In the genomic region with DNA sequence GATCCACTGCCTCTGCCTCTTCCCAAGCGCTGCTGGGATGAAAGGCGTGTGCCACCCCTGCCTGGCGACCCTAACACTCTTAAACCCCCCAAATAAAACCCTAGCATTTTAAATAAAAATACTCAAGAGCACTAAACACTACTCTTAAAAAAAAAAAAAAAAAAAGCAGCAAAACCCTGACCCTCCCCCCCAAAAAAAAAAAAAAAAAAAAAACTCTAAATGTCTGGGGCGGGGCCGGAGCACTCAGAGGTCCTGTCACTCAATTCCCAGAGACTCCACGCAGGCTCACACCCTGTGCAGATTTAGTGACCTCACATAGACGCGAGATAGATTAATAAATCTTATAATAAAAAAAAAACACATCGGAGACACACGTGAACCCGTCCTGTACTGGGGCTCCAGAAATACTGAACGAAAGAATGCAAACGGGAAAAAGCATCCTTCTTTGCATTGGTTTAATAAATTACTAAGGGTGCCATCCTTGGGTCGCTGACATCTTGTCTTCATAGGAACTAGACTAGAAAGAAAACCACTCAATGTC, we compare ENCODE assay signal across 8 mouse cellular contexts.
DNase-seq lines count a peak whose midpoint lies in the region; ATAC-seq and TF ChIP-seq lines count a peak whose summit lies in the region.

No protein-coding gene starts in this region.

- TF ChIP-seq CTCF in layer of hippocampus, adult 2 months (conservative IDR thresholded peaks at IDR 0.05), result no peak

- H3K27me3 ChIP-seq in hindbrain, embryonic 10.5 days (ENCODE audit: insufficient read depth, poor library complexity, severe bottlenecking), result no peaks in the 10 kb centered on the region
- H3K27me3 ChIP-seq in midbrain, embryonic 13.5 days, result no peaks in the 10 kb centered on the region

- no peaks in the 10 kb centered on the region for H3K36me3 ChIP-seq in hindbrain, embryonic 10.5 days
- no peaks in the 10 kb centered on the region for H3K36me3 ChIP-seq in midbrain, embryonic 13.5 days

- ATAC-seq in midbrain, embryonic 13.5 days, result no peak

- 59% methylated on average over 14 of the region's 14 CpGs for WGBS in hindbrain, embryonic 10.5 days
- 58% methylated on average over 14 of the region's 14 CpGs for WGBS in midbrain, embryonic 13.5 days

- no peaks in the 10 kb centered on the region for H3K4me1 ChIP-seq in hindbrain, embryonic 10.5 days (replicated peaks)
- H3K4me1 ChIP-seq in midbrain, embryonic 13.5 days (replicated peaks), result no peaks in the 10 kb centered on the region

- H3K9me3 ChIP-seq in hindbrain, embryonic 10.5 days, result no peaks in the 10 kb centered on the region
- no peaks in the 10 kb centered on the region for H3K9me3 ChIP-seq in midbrain, embryonic 13.5 days

- DNase-seq in layer of hippocampus, adult 2 months (ENCODE audit: low spot score in 2 of 2), result no peak
- no peak for DNase-seq in layer of hippocampus, adult 18-20 months (ENCODE audit: low spot score in 2 of 2)
- peak; percentile 18 for DNase-seq in brain, adult 2 months (ENCODE audit: low read depth, low spot score)
- DNase-seq in hindbrain, embryonic 10.5 days (ENCODE audit: low spot score), result no peak
- no peak for DNase-seq in frontal cortex, postnatal 10 days (ENCODE audit: low spot score in 2 of 2)
- no peak for DNase-seq in B cell, adult 2 months
- DNase-seq in layer of hippocampus, postnatal 14 days (ENCODE audit: low spot score in 2 of 2), result no peak

- peak overlapping the region; percentile 95; the same call in 1 of the 2 replicates for H3K27ac ChIP-seq in layer of hippocampus, adult 2 months
- H3K27ac ChIP-seq in hindbrain, embryonic 10.5 days, result peak overlapping the region; percentile 92
- peak overlapping the region; percentile 82; the same call in 1 of the 2 replicates for H3K27ac ChIP-seq in midbrain, embryonic 13.5 days

- peak overlapping the region; percentile 61 for H3K4me2 ChIP-seq in midbrain, embryonic 13.5 days (replicated peaks)

- peak overlapping the region; percentile 70 for H3K9ac ChIP-seq in midbrain, embryonic 13.5 days (replicated peaks)

- H3K4me3 ChIP-seq in layer of hippocampus, adult 2 months, result peak overlapping the region; percentile 71
- peak overlapping the region; percentile 70 for H3K4me3 ChIP-seq in hindbrain, embryonic 10.5 days
- H3K4me3 ChIP-seq in midbrain, embryonic 13.5 days (replicated peaks), result peak overlapping the region; percentile 70
